9 mouse cellular contexts compared by ENCODE assay signal in the genomic region with DNA sequence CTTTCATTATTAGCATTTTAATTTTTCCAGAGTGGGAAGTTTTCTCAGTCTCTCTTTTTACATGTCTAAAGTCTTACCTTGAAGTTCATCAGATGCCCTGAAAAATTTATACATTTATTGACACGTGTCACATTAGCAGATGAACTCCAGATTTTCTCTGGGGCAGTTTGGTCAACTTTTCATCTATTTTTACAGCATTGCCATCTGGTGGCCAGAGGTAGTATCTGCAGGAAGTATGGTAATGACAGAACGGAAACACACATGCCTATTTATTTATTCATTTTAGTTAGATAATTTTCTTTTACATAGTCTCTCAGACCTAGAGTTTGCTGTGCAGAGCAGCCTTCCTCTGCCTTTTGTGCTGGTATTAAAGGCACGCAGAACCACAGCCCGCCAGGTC. TPM values are rescaled to one million over a fixed set of nuclear protein-coding genes. Genes with fewer than 3 reads are reported as not detected.
DNase-seq lines count a peak whose midpoint lies in the region; ATAC-seq and TF ChIP-seq lines count a peak whose summit lies in the region.
"Had no signal": no experiment of that assay in that cellular context is flagged by ENCODE, and none has a peak within 500 bp of the region (broad histone marks: within the 10 kb centered on the region; RNA-seq: fewer than 3 reads in every experiment).

No protein-coding gene starts in this region.

- 23% methylated on average over 4 of the region's 4 CpGs for WGBS in heart, postnatal 0 days

- no peak for ATAC-seq in heart, postnatal 0 days (ENCODE audit: insufficient read depth, low read depth)

- no peak overlapping the region for H3K9ac ChIP-seq in heart, postnatal 0 days (replicated peaks; ENCODE audit: low read depth, low read length)
- H3K9ac ChIP-seq: embryonic facial prominence, embryonic 15.5 days; limb, embryonic 15.5 days had no signal

- H3K27me3 ChIP-seq in E14TG2a.4 (ENCODE audit: insufficient read depth, low read length) = no peaks in the 10 kb centered on the region; the same call in 1 of the 2 replicates
- H3K27me3 ChIP-seq in heart, postnatal 0 days (ENCODE audit: control insufficient read depth, insufficient read depth, low read length) = no peaks in the 10 kb centered on the region
- H3K27me3 ChIP-seq: embryonic facial prominence, embryonic 15.5 days; limb, embryonic 15.5 days had no signal

- H3K4me2 ChIP-seq in heart, postnatal 0 days (ENCODE audit: low read depth, low read length) = no peak overlapping the region
- H3K4me2 ChIP-seq: embryonic facial prominence, embryonic 15.5 days; limb, embryonic 15.5 days had no signal

- peaks cover 16% of the 10 kb centered on the region for H3K9me3 ChIP-seq in E14TG2a.4 (ENCODE audit: low read length)
- H3K9me3 ChIP-seq in heart, postnatal 0 days (replicated peaks; ENCODE audit: control insufficient read depth, low read length) = peaks cover 5% of the 10 kb centered on the region
- H3K9me3 ChIP-seq: embryonic facial prominence, embryonic 15.5 days had no signal

- TF ChIP-seq EP300 in heart, postnatal 0 days (IDR thresholded peaks at IDR 0.05; ENCODE audit: low read depth) = no peak

- peak; percentile 64 for TF ChIP-seq CTCF in E14TG2a.4 (conservative IDR thresholded peaks at IDR 0.05; ENCODE audit: low read length)
- TF ChIP-seq CTCF in heart, postnatal 0 days (IDR thresholded peaks at IDR 0.05; ENCODE audit: low read depth) = peak; percentile 67

- DNase-seq in kidney, adult 18-20 months = peak; percentile 10
- no peak for DNase-seq in kidney, adult 11 months
- peak; percentile 65 for DNase-seq in NIH3T3 (ENCODE audit: low read depth)
- peak; percentile 20 for DNase-seq in heart, postnatal 0 days (ENCODE audit: low spot score)
- DNase-seq in mesoderm, embryonic 11.5 days (ENCODE audit: low read depth, low spot score) = peak; percentile 48
- no peak for DNase-seq in spleen, postnatal 10 days (ENCODE audit: low spot score in 2 of 2)

- no peaks in the 10 kb centered on the region for H3K4me1 ChIP-seq in E14TG2a.4 (replicated peaks; ENCODE audit: low read depth, low read length)
- no peaks in the 10 kb centered on the region for H3K4me1 ChIP-seq in heart, postnatal 0 days (ENCODE audit: control insufficient read depth, insufficient read depth)
- H3K4me1 ChIP-seq: embryonic facial prominence, embryonic 15.5 days; limb, embryonic 15.5 days had no signal

- H3K27ac ChIP-seq in heart, postnatal 0 days (ENCODE audit: low read depth) = no peak overlapping the region
- H3K27ac ChIP-seq: embryonic facial prominence, embryonic 15.5 days; limb, embryonic 15.5 days had no signal

- no peaks in the 10 kb centered on the region for H3K36me3 ChIP-seq in E14TG2a.4 (ENCODE audit: insufficient read depth, low read length)
- no peaks in the 10 kb centered on the region for H3K36me3 ChIP-seq in heart, postnatal 0 days (replicated peaks; ENCODE audit: control insufficient read depth, insufficient read depth, low read length)
- H3K36me3 ChIP-seq: embryonic facial prominence, embryonic 15.5 days; limb, embryonic 15.5 days had no signal

- no peak overlapping the region for H3K4me3 ChIP-seq in E14TG2a.4 (replicated peaks; ENCODE audit: low read length)
- no peak overlapping the region for H3K4me3 ChIP-seq in heart, postnatal 0 days (ENCODE audit: low read depth, low read length)
- H3K4me3 ChIP-seq: embryonic facial prominence, embryonic 15.5 days; limb, embryonic 15.5 days had no signal

RNA-seq across cellular contexts. Expression of gene Rasd2, which starts 58.4 kb away (rescaled TPM):
- 2.0 and 4.0 TPM in 2 replicates for total RNA-seq in heart, postnatal 0 days (2014; rRNA removed; ENCODE audit: low replicate concordance)
- polyA plus RNA-seq in heart, postnatal 0 days (2015; fragmentation: Nextera tagmentation; extraction: Ambion mirVana) = 0.63 and 0.68 TPM in 2 replicates

Comparison
In these comparisons a context has a peak if more than half of its experiments do, and no peak if none do; other contexts are left out.
1. DNase-seq: peak in kidney, adult 18-20 months (single experiment), NIH3T3 (single experiment), heart, postnatal 0 days (single experiment) and mesoderm, embryonic 11.5 days (single experiment); none in kidney, adult 11 months (single experiment) and spleen, postnatal 10 days (0 of 2).